Mouse (Mus musculus): Measurements from ENCODE around the gene Fbxo28.
"Not testable (repeated sequence)": the region's sequence is repeated elsewhere in the genome, so short reads cannot be mapped to it uniquely, and the experiment has no call there.

The Fbxo28 gene

GRCm38 (mm10) chr1:182341993-182342392 is 564 bp upstream of the Fbxo28 start:
- no peak for DNase-seq (ENCODE audit: low spot score)

DNA sequence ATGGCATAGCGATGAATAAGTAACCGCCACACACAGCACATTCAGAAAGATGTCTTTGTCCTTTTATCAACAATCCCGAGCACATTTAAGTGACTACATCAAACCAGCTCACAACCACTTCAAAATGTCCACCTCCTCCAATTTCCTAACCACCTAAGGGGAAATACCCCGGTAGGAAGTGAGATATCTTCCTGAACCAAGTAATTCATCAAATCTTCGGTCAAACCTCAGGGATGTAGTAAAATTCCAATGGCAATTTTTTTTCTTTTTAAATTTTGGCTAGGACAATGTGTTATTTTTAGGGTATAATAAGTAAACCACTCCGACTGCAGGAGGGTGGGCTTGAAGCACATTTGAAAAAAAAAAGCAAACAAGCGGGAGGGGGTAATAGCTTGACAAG is 1.1 kb downstream of the Fbxo28 start:
- peak; percentile 28 for DNase-seq (ENCODE audit: low spot score)

DNA sequence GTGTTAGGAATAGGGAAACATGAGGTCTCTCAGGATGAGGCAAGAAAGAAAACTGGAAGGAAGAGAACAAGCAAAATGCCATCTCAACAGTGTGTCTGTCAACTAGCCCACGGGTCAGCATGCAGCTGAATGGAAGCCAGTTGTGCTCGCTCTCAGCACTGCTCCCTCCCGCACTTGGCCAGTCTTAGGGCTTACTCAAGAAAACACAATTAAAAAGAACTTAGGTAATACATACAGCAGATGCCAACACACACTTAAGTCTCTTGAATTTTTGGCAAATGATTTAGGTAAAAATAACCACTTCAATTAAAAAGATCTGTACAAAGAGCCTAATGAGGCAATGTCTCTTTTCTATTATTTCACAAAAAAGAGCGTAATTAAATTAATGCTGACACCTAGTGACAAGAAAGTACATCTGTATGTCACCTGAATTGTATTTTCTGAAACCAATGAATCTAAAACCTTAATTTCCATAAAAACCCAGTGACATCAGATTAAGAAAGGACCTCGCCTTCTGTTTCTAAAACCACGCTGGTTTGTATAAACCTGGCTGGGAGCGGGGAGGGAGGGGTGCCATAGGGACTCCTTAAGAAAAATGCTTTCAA is 2.4 kb downstream of the Fbxo28 start:
- no peak for DNase-seq (ENCODE audit: low spot score)

GRCm38 (mm10) chr1:182333766-182334437 is 7.5 kb downstream of the Fbxo28 start:
- DNase-seq (ENCODE audit: low spot score), result no peak

DNA sequence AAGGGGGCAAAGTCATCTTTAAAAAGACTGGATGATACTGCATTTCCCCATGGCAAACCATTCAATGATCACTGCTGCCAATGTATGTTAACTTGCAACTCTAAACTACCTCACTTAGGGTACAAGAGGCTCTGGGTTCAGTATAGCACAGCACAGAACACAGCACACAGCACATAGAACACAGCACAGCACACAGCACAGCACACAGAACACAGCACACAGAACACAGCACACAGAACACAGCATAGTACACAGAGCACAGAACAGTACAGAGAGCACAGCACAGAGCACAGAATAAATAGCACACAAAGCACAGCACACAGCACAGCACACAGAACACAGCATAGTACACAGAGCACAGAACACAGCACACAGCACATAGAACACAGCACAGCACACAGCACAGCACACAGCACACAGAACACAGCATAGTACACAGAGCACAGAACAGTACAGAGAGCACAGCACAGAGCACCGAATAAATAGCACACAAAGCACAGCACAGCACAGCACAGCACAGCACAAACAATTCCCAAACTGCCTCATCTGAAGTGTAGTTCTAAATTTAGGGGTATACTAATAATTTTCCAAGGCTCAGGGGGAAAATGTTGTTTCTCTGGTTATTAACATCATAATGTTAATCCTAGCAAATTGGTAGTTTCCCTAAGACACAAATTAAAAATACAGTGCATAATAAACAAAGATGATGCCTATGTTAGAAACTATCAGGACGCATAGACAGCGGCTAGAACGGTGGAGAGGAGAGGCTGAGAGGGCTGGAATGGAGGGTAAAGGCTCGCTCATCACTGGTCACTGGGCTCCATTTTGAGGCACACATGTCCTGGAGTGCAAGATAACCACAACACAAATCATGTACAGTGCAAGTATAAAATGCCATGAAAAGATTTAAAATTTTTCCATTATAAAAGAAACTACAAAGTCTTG is 9.1 kb downstream of the Fbxo28 start:
- DNase-seq (ENCODE audit: low spot score), result no peak

DNA sequence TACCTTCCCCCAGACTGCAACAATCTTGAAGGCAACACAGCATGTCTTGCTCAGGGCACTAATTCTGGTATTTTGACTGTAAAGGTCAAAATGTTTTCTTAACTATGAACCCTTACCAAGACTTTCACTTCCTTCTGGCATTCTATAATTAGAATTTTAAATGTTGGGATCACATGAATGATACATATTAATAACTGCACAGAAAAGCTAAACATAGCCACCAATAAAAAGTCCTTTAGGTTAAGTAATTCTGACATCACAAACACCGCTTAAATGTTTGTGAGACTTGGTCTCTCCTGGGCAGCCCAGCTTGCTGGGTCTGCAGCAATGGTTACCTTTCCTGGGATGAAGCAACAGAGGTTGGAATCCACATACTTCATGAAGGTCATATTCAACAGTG is 15.5 kb downstream of the Fbxo28 start:
- no peak for DNase-seq (ENCODE audit: low spot score)

DNA sequence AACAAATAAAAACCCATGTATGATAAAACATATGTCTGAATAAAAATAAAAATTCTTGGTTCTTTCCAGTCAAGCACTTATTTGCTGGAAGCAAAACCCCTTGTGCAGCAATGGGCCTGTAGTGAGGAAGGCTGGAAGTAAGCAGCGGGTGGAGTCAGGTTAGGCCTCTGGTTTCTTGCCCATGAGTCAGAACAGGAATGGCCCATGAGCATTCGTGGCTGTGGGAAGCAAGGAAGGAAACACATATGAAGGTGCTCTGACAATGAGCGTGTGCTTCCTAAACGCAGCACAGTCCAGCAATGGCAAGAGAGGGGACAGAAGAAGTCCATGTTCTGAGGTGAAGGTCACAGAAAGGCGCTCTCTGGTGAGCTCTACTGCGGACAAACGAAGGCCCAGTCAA is 16.9 kb downstream of the Fbxo28 start:
- DNase-seq (ENCODE audit: low spot score), result no peak

- no peak for DNase-seq (ENCODE audit: low spot score)
Observed at GRCm38 (mm10) chr1:182323139-182323538, 18.3 kb downstream of the Fbxo28 start.

- DNase-seq (ENCODE audit: low spot score), result no peak
Observed at GRCm38 (mm10) chr1:182314201-182314600, 27.2 kb downstream of the Fbxo28 start.

DNA sequence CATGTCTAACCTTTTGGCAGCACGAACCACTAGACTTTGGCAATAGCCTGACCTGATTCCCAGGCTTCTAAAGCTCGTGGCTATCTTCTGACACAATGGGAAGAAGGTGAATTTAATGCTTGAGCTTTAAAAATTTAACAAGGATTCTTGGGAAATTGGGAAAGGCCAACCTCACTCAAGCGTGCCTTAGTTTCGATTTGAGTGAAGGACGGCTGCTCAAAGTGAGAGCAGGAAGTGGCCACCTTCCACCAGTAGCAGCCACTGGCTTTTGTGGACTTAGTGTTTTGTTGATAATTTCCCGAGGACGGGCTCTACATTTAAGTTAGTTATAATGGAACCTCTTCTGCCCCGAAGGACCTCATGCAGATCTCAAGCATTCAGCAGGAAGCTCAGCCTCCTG is 28.2 kb downstream of the Fbxo28 start:
- no peak for DNase-seq (ENCODE audit: low spot score)

DNA sequence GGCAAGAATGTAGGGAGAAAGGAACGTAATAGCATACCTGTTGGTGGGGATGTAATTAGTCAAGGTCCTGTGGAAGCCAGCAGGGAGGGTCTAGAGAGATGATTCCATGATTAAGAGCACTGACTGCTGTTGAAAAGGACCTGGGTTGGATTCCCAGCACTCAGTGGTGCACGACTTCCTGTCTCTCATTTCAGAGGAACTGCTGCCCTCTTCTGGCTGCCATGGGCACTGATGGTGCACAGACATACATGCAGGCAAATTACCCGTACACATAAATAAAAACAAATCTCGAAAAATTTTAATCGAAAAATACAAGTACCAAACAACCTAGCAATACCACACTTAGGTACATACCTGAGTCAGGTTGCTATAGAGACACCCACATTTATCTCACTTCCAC is 30.1 kb downstream of the Fbxo28 start:
- DNase-seq (ENCODE audit: low spot score), result no peak

DNA sequence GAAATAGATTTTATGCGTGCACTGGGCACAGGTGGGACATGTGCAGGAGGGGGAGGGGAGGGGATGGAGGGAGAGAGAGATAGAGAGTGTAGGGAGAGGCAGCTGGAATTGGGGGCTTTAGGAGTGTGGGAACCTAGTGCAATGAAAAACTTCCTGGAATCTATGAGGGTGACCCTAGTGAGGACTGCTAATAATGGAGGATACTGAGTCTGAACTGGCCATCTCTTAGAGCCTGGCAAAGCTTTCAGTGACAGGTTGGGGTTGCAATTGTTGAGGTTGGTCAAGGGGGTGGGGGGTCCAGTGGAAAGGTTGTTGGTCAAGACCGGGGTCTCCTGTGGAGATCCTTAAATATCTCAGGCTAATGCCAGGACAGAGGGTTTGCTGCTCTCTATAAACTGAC is 31.1 kb downstream of the Fbxo28 start:
- no peak for DNase-seq (ENCODE audit: low spot score)

GRCm38 (mm10) chr1:182309403-182309802 is 32.0 kb downstream of the Fbxo28 start:
- DNase-seq (ENCODE audit: low spot score), result no peak

- no peak for DNase-seq (ENCODE audit: low spot score)
Observed at GRCm38 (mm10) chr1:182302916-182303315, 38.5 kb downstream of the Fbxo28 start.

DNA sequence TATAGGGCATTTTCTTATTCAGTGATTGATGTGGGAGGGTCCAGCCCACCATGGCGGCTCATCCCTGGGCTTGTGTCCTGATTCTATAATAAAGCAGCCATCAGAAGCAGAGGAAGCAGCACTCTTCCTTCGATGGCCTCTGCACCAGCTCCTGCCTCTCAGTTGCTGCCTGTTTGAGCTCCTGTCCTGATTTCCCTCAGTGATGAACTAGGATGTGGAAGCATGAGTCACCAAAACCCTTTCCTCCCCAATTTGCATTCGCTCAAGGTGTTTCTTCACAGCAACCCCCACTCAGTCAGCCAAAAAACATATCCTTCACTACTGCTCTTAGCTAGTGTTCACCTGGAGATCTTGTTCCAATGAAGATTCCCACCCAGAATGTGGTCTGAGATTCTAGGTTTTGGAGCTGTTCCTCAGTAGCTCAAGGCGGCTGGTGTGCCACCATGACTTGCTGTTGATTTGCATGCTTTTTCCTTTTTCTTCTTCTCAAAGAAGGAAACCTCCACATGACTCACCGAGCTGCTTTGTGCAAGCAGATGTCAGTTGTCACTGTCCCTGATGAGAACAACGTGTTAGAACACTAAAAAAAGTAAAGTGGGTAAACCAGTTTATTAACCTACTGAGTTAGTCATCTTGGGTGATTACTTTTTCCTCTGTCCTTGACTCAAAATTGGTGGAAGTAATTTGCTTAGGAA is 39.1 kb downstream of the Fbxo28 start:
- DNase-seq (ENCODE audit: low spot score), result no peak

DNA sequence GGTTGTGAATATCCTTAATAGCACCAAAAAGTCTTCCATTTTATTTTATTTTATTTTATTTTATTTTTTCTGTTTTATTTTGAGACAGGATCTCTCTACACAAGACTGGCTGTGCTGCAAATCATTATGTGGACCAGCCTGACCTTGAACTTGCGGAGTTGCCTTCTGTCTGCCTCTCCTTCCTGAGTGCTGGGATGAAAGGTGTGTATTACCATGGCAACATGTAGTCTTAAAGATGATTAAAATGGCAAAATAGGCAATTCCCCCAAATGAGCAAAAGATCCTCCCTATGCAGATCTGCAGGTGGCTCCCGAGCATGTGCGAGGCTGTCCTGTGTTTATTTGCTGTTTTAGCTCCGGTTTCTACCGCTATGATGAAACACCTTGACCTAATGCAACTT is 43.6 kb downstream of the Fbxo28 start:
- DNase-seq (ENCODE audit: low spot score), result no peak

GRCm38 (mm10) chr1:182297246-182297645 is 44.2 kb downstream of the Fbxo28 start:
- no peak for DNase-seq (ENCODE audit: low spot score)

DNA sequence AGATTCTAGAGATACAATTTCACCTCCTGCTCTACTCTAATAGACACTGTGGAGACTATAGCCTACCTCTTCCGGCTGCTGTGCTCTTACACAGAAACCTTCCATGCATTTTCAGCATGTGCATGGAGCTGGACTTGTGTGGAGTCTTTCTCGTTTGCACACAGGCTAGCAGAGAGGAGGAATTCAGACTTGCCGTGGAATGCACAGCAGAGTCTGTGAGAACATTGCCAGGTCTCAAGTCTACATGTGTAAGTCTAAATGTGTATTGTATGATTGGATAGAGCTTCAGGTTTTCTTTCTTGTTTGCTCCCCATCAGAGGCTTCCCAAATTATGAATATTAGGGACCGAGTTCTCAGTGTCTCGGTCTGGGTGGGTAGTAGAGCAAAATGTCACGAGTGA is 44.6 kb downstream of the Fbxo28 start:
- DNase-seq (ENCODE audit: low spot score), result no peak

DNA sequence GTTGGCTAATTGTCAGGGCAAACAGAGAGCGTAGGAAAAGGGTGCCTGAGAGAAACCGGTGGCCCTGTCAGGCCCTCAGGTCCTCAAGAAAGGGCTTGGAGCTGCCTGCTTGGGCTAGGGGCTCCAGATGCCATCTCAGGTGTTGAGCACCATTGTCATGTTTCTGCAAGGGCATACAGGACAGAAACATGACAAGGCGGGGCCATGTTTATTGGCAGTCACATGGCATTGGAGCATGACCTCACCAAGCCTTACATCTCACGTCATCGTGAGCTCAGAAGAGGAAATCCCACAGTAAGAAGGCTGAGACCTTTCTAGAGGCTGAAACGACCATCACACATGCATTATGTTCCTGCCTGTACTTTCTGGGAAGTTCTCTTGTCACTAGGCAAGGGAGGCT is 45.3 kb downstream of the Fbxo28 start:
- DNase-seq (ENCODE audit: low spot score), result no peak

GRCm38 (mm10) chr1:182292291-182292690 is 49.1 kb downstream of the Fbxo28 start:
- no peak for DNase-seq (ENCODE audit: low spot score)

GRCm38 (mm10) chr1:182290741-182291140 is 50.7 kb downstream of the Fbxo28 start:
- not testable (repeated sequence) for DNase-seq (ENCODE audit: low spot score)

DNA sequence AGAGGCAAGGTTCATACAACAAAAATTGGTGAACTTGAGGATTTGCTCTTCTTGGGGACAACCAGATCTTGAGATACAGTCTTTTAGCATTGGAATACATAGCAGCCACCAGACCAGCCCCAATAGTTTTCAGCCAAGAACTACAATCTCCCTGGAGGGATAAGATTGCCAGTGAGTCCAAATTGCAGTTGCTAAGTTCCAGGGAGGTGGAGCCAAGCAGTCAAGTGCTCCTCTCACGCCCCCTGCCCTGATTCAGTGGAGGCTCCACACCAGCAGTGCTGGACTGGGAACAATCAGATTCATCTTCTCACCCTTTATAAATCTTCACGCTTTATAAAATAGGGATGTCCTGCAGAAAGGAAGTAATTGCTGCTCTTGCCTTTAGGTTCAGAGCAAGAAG is 51.6 kb downstream of the Fbxo28 start:
- no peak for DNase-seq (ENCODE audit: low spot score)

Data from T-cell, adult 2 months (primary cell).